Mouse (Mus musculus): ENCODE results near the gene Dbi. TPM values are rescaled to one million over a fixed set of nuclear protein-coding genes. Genes with fewer than 3 reads are reported as not detected.

Dbi gene
- polyA plus RNA-seq (2012) = 0.37 and 0.79 TPM in 2 replicates

DNA sequence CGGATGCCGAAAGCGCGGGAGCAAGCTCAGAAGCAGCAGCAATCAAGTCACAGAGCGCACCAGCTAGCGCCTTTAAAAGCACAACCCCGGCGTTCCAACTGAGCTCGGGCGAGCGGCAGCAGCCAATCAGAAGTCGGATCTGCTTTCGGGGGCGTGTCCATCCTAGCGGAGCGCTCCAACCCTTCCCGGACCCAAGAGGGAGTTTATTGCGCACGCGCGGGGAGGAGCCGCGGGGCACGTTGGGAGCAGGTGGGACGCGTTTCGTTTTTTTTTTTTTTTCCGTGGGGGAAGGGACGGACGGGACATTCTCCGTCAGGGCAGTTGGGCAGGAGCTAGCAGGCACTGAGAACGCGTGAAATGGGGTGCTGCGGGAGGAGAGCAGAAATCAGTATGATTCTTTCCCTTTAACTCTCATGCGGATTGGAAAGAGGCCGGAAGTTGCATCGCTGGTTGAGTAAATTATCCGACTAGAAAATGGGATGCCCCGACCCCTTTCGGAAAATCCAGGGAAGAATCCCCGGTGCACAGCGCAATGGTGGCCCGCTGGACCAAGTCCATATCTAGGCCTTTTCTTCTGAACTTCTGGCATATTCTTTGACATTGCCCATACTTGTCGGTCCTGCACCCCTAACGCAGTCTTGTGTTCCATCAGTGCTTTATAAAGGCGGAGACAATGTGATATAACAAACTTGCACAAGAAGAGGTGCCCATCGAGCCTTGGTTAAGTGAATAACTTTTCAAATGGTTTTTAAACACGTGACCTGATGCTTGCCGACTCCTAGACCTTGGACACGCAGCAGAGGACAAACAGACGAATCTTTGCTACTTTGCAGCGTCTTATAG is at the start of gene Dbi, which contains the start of gene 3110009E18Rik:
Gene Dbi, minus strand, starts transcription at position 110 of the 843 bp plus-strand sequence.
Gene 3110009E18Rik, plus strand, starts transcription at position 219 of the 843 bp plus-strand sequence.
- TF ChIP-seq TAL1 (IDR thresholded peaks at IDR 0.05; ENCODE audit: low read length) (no peak), GATA1 (IDR thresholded peaks at IDR 0.05; ENCODE audit: low read length) (no peak)
- H3K4me3 ChIP-seq (replicated peaks) = peak within 1 kb of the TSS; percentile 92
- peaks cover 9% of the 10 kb centered on the region for H3K36me3 ChIP-seq (ENCODE audit: control insufficient read depth)
- no peaks in the 10 kb centered on the region for H3K9me3 ChIP-seq (ENCODE audit: control insufficient read depth, low read length)
- no peaks in the 10 kb centered on the region for H3K27me3 ChIP-seq (ENCODE audit: control insufficient read depth)
- H3K4me1 ChIP-seq (ENCODE audit: control insufficient read depth) = peaks cover 41% of the 10 kb centered on the region

DNA sequence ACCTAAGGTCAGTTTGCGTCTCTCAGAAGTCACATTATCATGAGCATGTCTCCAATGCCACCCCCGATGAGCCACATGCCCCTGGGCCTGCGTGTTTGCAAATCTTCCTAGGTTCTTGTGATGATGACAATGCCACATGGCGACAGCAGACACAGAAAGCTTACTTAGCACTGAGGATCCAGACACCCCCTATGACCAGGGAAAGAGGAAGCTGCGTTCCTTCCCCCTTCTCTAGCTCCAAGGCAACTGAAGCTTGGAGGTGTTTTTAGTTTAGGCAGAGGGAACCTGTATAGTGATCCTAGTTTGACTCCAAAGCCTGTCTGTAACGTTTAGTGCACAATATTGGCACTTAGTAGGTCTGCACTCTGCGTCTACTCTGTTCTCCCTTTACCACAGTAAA is 49.4 kb upstream of the Dbi start:
- Histone ChIP-seq H3K27me3 (ENCODE audit: control insufficient read depth) (no peaks in the 10 kb centered on the region), H3K4me1 (ENCODE audit: control insufficient read depth) (no peaks in the 10 kb centered on the region), H3K36me3 (ENCODE audit: control insufficient read depth) (no peaks in the 10 kb centered on the region; the same call in 1 of the 2 replicates), H3K4me3 (replicated peaks) (no peak overlapping the region), H3K9me3 (ENCODE audit: control insufficient read depth, low read length) (no peaks in the 10 kb centered on the region)
- TF ChIP-seq TAL1 (IDR thresholded peaks at IDR 0.05; ENCODE audit: low read length) (no peak), GATA1 (IDR thresholded peaks at IDR 0.05; ENCODE audit: low read length) (no peak)

GRCm38 (mm10) chr1:120168674-120169073 is 47.8 kb upstream of the Dbi start:
- no peak overlapping the region for H3K4me3 ChIP-seq (replicated peaks)
- no peaks in the 10 kb centered on the region for H3K27me3 ChIP-seq (ENCODE audit: control insufficient read depth)
- no peaks in the 10 kb centered on the region for H3K4me1 ChIP-seq (ENCODE audit: control insufficient read depth)
- no peaks in the 10 kb centered on the region for H3K9me3 ChIP-seq (ENCODE audit: control insufficient read depth, low read length)
- TF ChIP-seq TAL1 (IDR thresholded peaks at IDR 0.05; ENCODE audit: low read length) (no peak), GATA1 (IDR thresholded peaks at IDR 0.05; ENCODE audit: low read length) (no peak)
- H3K36me3 ChIP-seq (ENCODE audit: control insufficient read depth) = no peaks in the 10 kb centered on the region; the same call in 1 of the 2 replicates

GRCm38 (mm10) chr1:120168016-120168415 is 47.1 kb upstream of the Dbi start:
- TF ChIP-seq TAL1 (IDR thresholded peaks at IDR 0.05; ENCODE audit: low read length) (no peak), GATA1 (IDR thresholded peaks at IDR 0.05; ENCODE audit: low read length) (no peak)
- Histone ChIP-seq H3K9me3 (ENCODE audit: control insufficient read depth, low read length) (no peaks in the 10 kb centered on the region), H3K36me3 (ENCODE audit: control insufficient read depth) (no peaks in the 10 kb centered on the region; the same call in 1 of the 2 replicates), H3K4me1 (ENCODE audit: control insufficient read depth) (no peaks in the 10 kb centered on the region), H3K4me3 (replicated peaks) (no peak overlapping the region), H3K27me3 (ENCODE audit: control insufficient read depth) (no peaks in the 10 kb centered on the region)

DNA sequence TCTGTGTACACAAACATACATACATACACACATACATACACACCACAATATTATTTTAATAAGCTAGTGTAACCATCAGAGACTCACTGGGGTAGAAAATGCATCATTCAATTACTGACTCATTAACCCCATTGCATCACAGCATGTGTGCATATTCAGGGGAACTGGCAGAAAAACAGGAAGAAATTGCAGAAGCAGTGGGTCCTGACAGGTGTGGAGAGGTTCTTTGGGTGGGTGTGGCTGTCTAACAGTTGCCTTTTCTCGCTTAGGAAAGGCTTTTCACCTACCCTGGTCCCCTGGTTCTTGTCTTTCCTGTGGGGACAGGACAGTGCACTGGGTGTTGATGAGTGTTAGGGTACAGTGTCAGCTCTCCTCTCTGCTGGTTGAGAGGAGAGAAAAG is 41.7 kb upstream of the Dbi start:
- Histone ChIP-seq H3K36me3 (ENCODE audit: control insufficient read depth) (no peaks in the 10 kb centered on the region; the same call in 1 of the 2 replicates), H3K4me3 (replicated peaks) (no peak overlapping the region), H3K9me3 (ENCODE audit: control insufficient read depth, low read length) (no peaks in the 10 kb centered on the region), H3K4me1 (ENCODE audit: control insufficient read depth) (no peaks in the 10 kb centered on the region), H3K27me3 (ENCODE audit: control insufficient read depth) (no peaks in the 10 kb centered on the region)
- TF ChIP-seq GATA1 (IDR thresholded peaks at IDR 0.05; ENCODE audit: low read length) (no peak), TAL1 (IDR thresholded peaks at IDR 0.05; ENCODE audit: low read length) (no peak)

GRCm38 (mm10) chr1:120161502-120161901 is 40.6 kb upstream of the Dbi start:
- Histone ChIP-seq H3K4me1 (ENCODE audit: control insufficient read depth) (no peaks in the 10 kb centered on the region), H3K36me3 (ENCODE audit: control insufficient read depth) (no peaks in the 10 kb centered on the region), H3K9me3 (ENCODE audit: control insufficient read depth, low read length) (no peaks in the 10 kb centered on the region), H3K4me3 (replicated peaks) (no peak overlapping the region), H3K27me3 (ENCODE audit: control insufficient read depth) (no peaks in the 10 kb centered on the region)
- TF ChIP-seq TAL1 (IDR thresholded peaks at IDR 0.05; ENCODE audit: low read length) (no peak), GATA1 (IDR thresholded peaks at IDR 0.05; ENCODE audit: low read length) (no peak)

GRCm38 (mm10) chr1:120158474-120159127 is 37.7 kb upstream of the Dbi start:
- no peaks in the 10 kb centered on the region; the same call in 1 of the 2 replicates for H3K36me3 ChIP-seq (ENCODE audit: control insufficient read depth)
- TF ChIP-seq GATA1 (IDR thresholded peaks at IDR 0.05; ENCODE audit: low read length) (no peak), TAL1 (IDR thresholded peaks at IDR 0.05; ENCODE audit: low read length) (no peak)
- no peaks in the 10 kb centered on the region for H3K4me1 ChIP-seq (ENCODE audit: control insufficient read depth)
- H3K27me3 ChIP-seq (ENCODE audit: control insufficient read depth) = no peaks in the 10 kb centered on the region
- no peaks in the 10 kb centered on the region for H3K9me3 ChIP-seq (ENCODE audit: control insufficient read depth, low read length)
- H3K4me3 ChIP-seq (replicated peaks) = no peak overlapping the region

DNA sequence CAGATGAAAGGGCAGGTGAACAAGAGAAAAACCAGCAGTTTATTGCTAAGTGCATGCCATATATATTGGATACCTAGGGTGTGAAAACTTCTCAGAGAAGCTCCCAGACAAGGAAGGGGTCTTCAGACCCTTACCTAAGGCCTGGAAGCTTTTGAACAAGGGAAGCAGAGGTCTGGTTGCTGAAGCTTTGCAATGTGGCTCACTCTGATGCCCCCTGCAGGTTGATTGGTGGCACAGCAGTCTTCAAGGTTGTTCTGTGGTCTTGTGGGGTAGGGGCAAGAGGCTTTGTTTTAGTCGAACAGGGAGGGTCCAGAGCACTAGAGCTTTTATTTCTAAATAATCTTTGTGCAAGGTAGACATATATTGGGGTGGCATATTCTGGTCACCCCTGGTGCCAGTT is 34.4 kb upstream of the Dbi start:
- Histone ChIP-seq H3K27me3 (ENCODE audit: control insufficient read depth) (no peaks in the 10 kb centered on the region), H3K4me1 (ENCODE audit: control insufficient read depth) (no peaks in the 10 kb centered on the region), H3K4me3 (replicated peaks) (no peak overlapping the region), H3K9me3 (ENCODE audit: control insufficient read depth, low read length) (no peaks in the 10 kb centered on the region), H3K36me3 (ENCODE audit: control insufficient read depth) (peaks cover 3% of the 10 kb centered on the region)
- no peak for TF ChIP-seq GATA1 (IDR thresholded peaks at IDR 0.05; ENCODE audit: low read length)
- TF ChIP-seq TAL1 (IDR thresholded peaks at IDR 0.05; ENCODE audit: low read length) = no peak

GRCm38 (mm10) chr1:120154232-120154631 is 33.4 kb upstream of the Dbi start:
- H3K27me3 ChIP-seq (ENCODE audit: control insufficient read depth) = no peaks in the 10 kb centered on the region
- TF ChIP-seq GATA1 (IDR thresholded peaks at IDR 0.05; ENCODE audit: low read length) (no peak), TAL1 (IDR thresholded peaks at IDR 0.05; ENCODE audit: low read length) (no peak)
- no peaks in the 10 kb centered on the region for H3K4me1 ChIP-seq (ENCODE audit: control insufficient read depth)

More at GRCm38 (mm10) chr1:120154232-120154631, 33.4 kb upstream of the Dbi start:
- no peak overlapping the region for H3K4me3 ChIP-seq (replicated peaks)
- H3K9me3 ChIP-seq (ENCODE audit: control insufficient read depth, low read length) = no peaks in the 10 kb centered on the region
- peaks cover 3% of the 10 kb centered on the region for H3K36me3 ChIP-seq (ENCODE audit: control insufficient read depth)
